Mouse (Mus musculus) stomach, embryonic 14.5 days (tissue): ENCODE measurements around the gene Zfp239. TPM values are rescaled to one million over a fixed set of nuclear protein-coding genes. Genes with fewer than 3 reads are reported as not detected.
"Not testable (repeated sequence)": the region's sequence is repeated elsewhere in the genome, so short reads cannot be mapped to it uniquely, and the experiment has no call there.

Experiments
- ATAC-seq: fragments of 200-750 bp; cut with Nextera tagmentation; 2 replicates; pipeline ENCODE4 v1.8.0; 2017; ENCODE audit warnings: low read depth, moderate TSS enrichment; ENCODE audit not compliant: insufficient number of reproducible peaks, insufficient read depth, low FRiP score
- H3K27ac ChIP-seq: fragments of 300-500 bp; sonication (generic); 2 replicates; pipeline ENCODE4 v1.5.1; 2014; ENCODE audit warnings: mild to moderate bottlenecking, low read length, moderate library complexity, mixed read lengths
- H3K27me3 ChIP-seq: fragments of 300-500 bp; sonication (generic); 2 replicates; pipeline ENCODE4 v1.6.1; 2014; ENCODE audit warnings: low read length, control low read depth, mixed read lengths; ENCODE audit not compliant: control insufficient read depth, insufficient read depth
- H3K36me3 ChIP-seq: fragments of 300-500 bp; sonication (generic); 2 replicates; pipeline ENCODE4 v1.6.1; 2014; ENCODE audit warnings: mild to moderate bottlenecking, control low read depth, low read length, moderate library complexity, mixed read lengths; ENCODE audit not compliant: control insufficient read depth, insufficient read depth
- H3K4me1 ChIP-seq: fragments of 300-500 bp; sonication (generic); 2 replicates; pipeline ENCODE4 v1.6.1; 2014; ENCODE audit warnings: low read length, control low read depth, mixed read lengths; ENCODE audit not compliant: control insufficient read depth, insufficient read depth
- H3K4me2 ChIP-seq: fragments of 300-500 bp; sonication (generic); replicated peaks from 2 replicates; pipeline ENCODE4 v1.6.1; 2014; ENCODE audit warnings: low read depth, low read length, control low read depth
- H3K4me3 ChIP-seq: fragments of 300-500 bp; sonication (generic); 2 replicates; pipeline ENCODE4 v1.5.1; 2014; ENCODE audit warnings: low read depth, low read length, control low read depth
- H3K9ac ChIP-seq: fragments of 300-500 bp; sonication (generic); replicated peaks from 2 replicates; pipeline ENCODE4 v1.6.1; 2014; ENCODE audit warnings: low read depth, mild to moderate bottlenecking, control low read depth, low read length, moderate library complexity, mixed read lengths
- H3K9me3 ChIP-seq: fragments of 300-500 bp; sonication (generic); 2 replicates; pipeline ENCODE4 v1.6.1; 2016; ENCODE audit warnings: low read depth, low read length, control low read depth; ENCODE audit not compliant: control insufficient read depth
- WGBS: fragments of 180-500 bp; shearing (Covaris S2); extraction: QIAGEN DNeasy Blood & Tissue Kit; methylation state at CpG from one replicate; pipeline ENCODE4 v1.1.7; 2014; 5-methylcytosine and 5-hydroxymethylcytosine counted together
- polyA plus RNA-seq: library from polyadenylated mRNA; unstranded; fragments of >200 nt; fragmentation: Nextera tagmentation; extraction: Ambion mirVana; gene quantifications from 2 replicates; pipeline ENCODE4 v1.2.1, GENCODE M21; 2014

Zfp239 gene
- polyA plus RNA-seq, 1 experiment from 2014 or later: 7.6 TPM

GRCm38 (mm10) chr6:117868187-117868586 is 6.3 kb downstream of the Zfp239 start:
- H3K9ac ChIP-seq: no peak overlapping the region
- no peak overlapping the region for H3K27ac ChIP-seq
- H3K27me3 ChIP-seq: no peaks in the 10 kb centered on the region
- no peak for ATAC-seq
- H3K4me2 ChIP-seq: no peak overlapping the region
- H3K4me1 ChIP-seq: no peaks in the 10 kb centered on the region
- H3K4me3 ChIP-seq: no peak overlapping the region
- 94% methylated on average over 8 of the region's 8 CpGs for WGBS
- no peaks in the 10 kb centered on the region for H3K9me3 ChIP-seq
- H3K36me3 ChIP-seq: no peaks in the 10 kb centered on the region

GRCm38 (mm10) chr6:117871034-117871433 is 9.1 kb downstream of the Zfp239 start:
- no peak overlapping the region for H3K4me2 ChIP-seq
- no peak overlapping the region for H3K27ac ChIP-seq
- no peak overlapping the region for H3K4me3 ChIP-seq
- H3K27me3 ChIP-seq: no peaks in the 10 kb centered on the region
- 67% methylated on average over 14 of the region's 14 CpGs for WGBS
- no peaks in the 10 kb centered on the region for H3K36me3 ChIP-seq
- no peaks in the 10 kb centered on the region for H3K4me1 ChIP-seq
- H3K9me3 ChIP-seq: no peaks in the 10 kb centered on the region
- no peak for ATAC-seq
- H3K9ac ChIP-seq: no peak overlapping the region

GRCm38 (mm10) chr6:117873450-117873849 is 11.6 kb downstream of the Zfp239 start:
- H3K9me3 ChIP-seq, H3K4me2 ChIP-seq, H3K27me3 ChIP-seq, ATAC-seq, H3K4me3 ChIP-seq, H3K4me1 ChIP-seq, H3K27ac ChIP-seq, H3K9ac ChIP-seq, H3K36me3 ChIP-seq: not testable (repeated sequence)
- 93% methylated on average over 7 of the region's 7 CpGs for WGBS

- 79% methylated on average over 3 of the region's 3 CpGs for WGBS
- no peaks in the 10 kb centered on the region for H3K9me3 ChIP-seq
- no peak for ATAC-seq
These were observed 12.9 kb downstream of the Zfp239 start for GRCm38 (mm10) chr6:117874621-117875281.

GRCm38 (mm10) chr6:117878700-117879407 is 17.0 kb downstream of the Zfp239 start:
- 12% methylated on average over 26 of the region's 26 CpGs for WGBS
- H3K4me3 ChIP-seq: peak overlapping the region; percentile 43
- peak overlapping the region; percentile 46 for H3K4me2 ChIP-seq
- H3K4me1 ChIP-seq: 0 out of 2 replicates have a peak, but pooled peaks cover 7% of the 10 kb centered on the region
- peak overlapping the region; percentile 98 for H3K27ac ChIP-seq
- ATAC-seq: peak; percentile 86
- H3K36me3 ChIP-seq: no peaks in the 10 kb centered on the region
- H3K9me3 ChIP-seq: no peaks in the 10 kb centered on the region
- H3K9ac ChIP-seq: peak overlapping the region; percentile 49
- H3K27me3 ChIP-seq: no peaks in the 10 kb centered on the region

More at GRCm38 (mm10) chr6:117874621-117875281, 12.9 kb downstream of the Zfp239 start:
- Histone ChIP-seq H3K4me1 (no peaks in the 10 kb centered on the region), H3K27ac (no peak overlapping the region), H3K4me3 (no peak overlapping the region), H3K9ac (no peak overlapping the region), H3K27me3 (no peaks in the 10 kb centered on the region), H3K4me2 (no peak overlapping the region), H3K36me3 (no peaks in the 10 kb centered on the region)

- Histone ChIP-seq H3K4me1 (0 out of 2 replicates have a peak, but pooled peaks cover 7% of the 10 kb centered on the region), H3K27me3 (no peaks in the 10 kb centered on the region), H3K27ac (peak overlapping the region; percentile 98), H3K4me3 (peak overlapping the region; percentile 43), H3K4me2 (peak overlapping the region; percentile 46), H3K36me3 (no peaks in the 10 kb centered on the region), H3K9me3 (no peaks in the 10 kb centered on the region), H3K9ac (peak overlapping the region; percentile 49)
- under 1% methylated on average over 67 of the region's 67 CpGs for WGBS
- peak; percentile 95 for ATAC-seq
These were observed 17.7 kb downstream of the Zfp239 start for GRCm38 (mm10) chr6:117879408-117880115.

GRCm38 (mm10) chr6:117880394-117880838 is 18.5 kb downstream of the Zfp239 start:
- Histone ChIP-seq H3K27me3 (no peaks in the 10 kb centered on the region), H3K4me1 (0 out of 2 replicates have a peak, but pooled peaks cover 7% of the 10 kb centered on the region), H3K27ac (peak overlapping the region; percentile 98), H3K36me3 (no peaks in the 10 kb centered on the region), H3K4me3 (peak overlapping the region; percentile 43), H3K9me3 (no peaks in the 10 kb centered on the region), H3K9ac (peak overlapping the region; percentile 49), H3K4me2 (peak overlapping the region; percentile 46)
- ATAC-seq: no peak
- WGBS: 27% methylated on average over 3 of the region's 3 CpGs

GRCm38 (mm10) chr6:117881229-117881628 is 19.3 kb downstream of the Zfp239 start:
- no peak overlapping the region for H3K4me3 ChIP-seq
- ATAC-seq: no peak
- 0 out of 2 replicates have a peak, but pooled peaks cover 7% of the 10 kb centered on the region for H3K4me1 ChIP-seq
- H3K4me2 ChIP-seq: no peak overlapping the region
- no peak overlapping the region for H3K9ac ChIP-seq
- H3K27me3 ChIP-seq: no peaks in the 10 kb centered on the region
- no peak overlapping the region for H3K27ac ChIP-seq
- H3K36me3 ChIP-seq: no peaks in the 10 kb centered on the region
- WGBS: 79% methylated on average over 7 of the region's 7 CpGs
- no peaks in the 10 kb centered on the region for H3K9me3 ChIP-seq
